Mouse (Mus musculus) midbrain, embryonic 11.5 days (tissue): ENCODE data around the gene Tmem26. TPM values are rescaled to one million over a fixed set of nuclear protein-coding genes. Genes with fewer than 3 reads are reported as not detected.

Experiments used
- ATAC-seq: fragments of 200-750 bp; cut with Nextera tagmentation; 2 replicates; pipeline ENCODE4 v1.8.0; 2017; ENCODE audit warnings: moderate TSS enrichment, moderate library complexity; ENCODE audit not compliant: low FRiP score
- DNase-seq: peaks from one replicate; pipeline ENCODE4 v3.0.0; 2015; ENCODE audit warnings: low spot score; ENCODE audit errors: missing footprints
- H3K27ac ChIP-seq: fragments of 300-500 bp; sonication (generic); 2 replicates; pipeline ENCODE4 v1.5.1; 2014; ENCODE audit warnings: low read depth, low read length
- H3K27me3 ChIP-seq: fragments of 300-500 bp; sonication (generic); 2 replicates; pipeline ENCODE4 v1.6.1; 2014; ENCODE audit warnings: mild to moderate bottlenecking, low read length, moderate library complexity, mixed read lengths; ENCODE audit not compliant: control insufficient read depth, insufficient read depth
- H3K36me3 ChIP-seq: fragments of 300-500 bp; sonication (generic); 2 replicates; pipeline ENCODE4 v1.6.1; 2014; ENCODE audit warnings: mild to moderate bottlenecking, low read length, moderate library complexity, mixed read lengths; ENCODE audit not compliant: control insufficient read depth, insufficient read depth
- H3K4me1 ChIP-seq: fragments of 300-500 bp; sonication (generic); 2 replicates; pipeline ENCODE4 v1.6.1; 2014; ENCODE audit warnings: low read length; ENCODE audit not compliant: control insufficient read depth, insufficient read depth
- H3K4me2 ChIP-seq: fragments of 300-500 bp; sonication (generic); 2 replicates; pipeline ENCODE4 v1.6.1; 2014; ENCODE audit warnings: mild to moderate bottlenecking, moderate library complexity
- H3K4me3 ChIP-seq: fragments of 300-500 bp; sonication (generic); 2 replicates; pipeline ENCODE4 v1.5.1; 2014; ENCODE audit warnings: low read depth, low read length
- H3K9ac ChIP-seq: fragments of 300-500 bp; sonication (generic); 2 replicates; pipeline ENCODE4 v1.6.1; 2014; ENCODE audit warnings: low read length
- H3K9me3 ChIP-seq: fragments of 300-500 bp; sonication (generic); 2 replicates; pipeline ENCODE4 v1.6.1; 2016; ENCODE audit warnings: low read length; ENCODE audit not compliant: control insufficient read depth
- WGBS: fragments of 180-500 bp; shearing (Covaris S2); extraction: QIAGEN DNeasy Blood & Tissue Kit; methylation state at CpG from one replicate; pipeline ENCODE4 v1.1.7; 2014; 5-methylcytosine and 5-hydroxymethylcytosine counted together
- polyA plus RNA-seq: library from polyadenylated mRNA; unstranded; fragments of >200 nt; fragmentation: Nextera tagmentation; extraction: Ambion mirVana; gene quantifications from 2 replicates; pipeline ENCODE4 v1.2.1, GENCODE M21; 2014

Gene Tmem26
- 2.5 and 2.6 TPM in 2 replicates for polyA plus RNA-seq

DNA sequence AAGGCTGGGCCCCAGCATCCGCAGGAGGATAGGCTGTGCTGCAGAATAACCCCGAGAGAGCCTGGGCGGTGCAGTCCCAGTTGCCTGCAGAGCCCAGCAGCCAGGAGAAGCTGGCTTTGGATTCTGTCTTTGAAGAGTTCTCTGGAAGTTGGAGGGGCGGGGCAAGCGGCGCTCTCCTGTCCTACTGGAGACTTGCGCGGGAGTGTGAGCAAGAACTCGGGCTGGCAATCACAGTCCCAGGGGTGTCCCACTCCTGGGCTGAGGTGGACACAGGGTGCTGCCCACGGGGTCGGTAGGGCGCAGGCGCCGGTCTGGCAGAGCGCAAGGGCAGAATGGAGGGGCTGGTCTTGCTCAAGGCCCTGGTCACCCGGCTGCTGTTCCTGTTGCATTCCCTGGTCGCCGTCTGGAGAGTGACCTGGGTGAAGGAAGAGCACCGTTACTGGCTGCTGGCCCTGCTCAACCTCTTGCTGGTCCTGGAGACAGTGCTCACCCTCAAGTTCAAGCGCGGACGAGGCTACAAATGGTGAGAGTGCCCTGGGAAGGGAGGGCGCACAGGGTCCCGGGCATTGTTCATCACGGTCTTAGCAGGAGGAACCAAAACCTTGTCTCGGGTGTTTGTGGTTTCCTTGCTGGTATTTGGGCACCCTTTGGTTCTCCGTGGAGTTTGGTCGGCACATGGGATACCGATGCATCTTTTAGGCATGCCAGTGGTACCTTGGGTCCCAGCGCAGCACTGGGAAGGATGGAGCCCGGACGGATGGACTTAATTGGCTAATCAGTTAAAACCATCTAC, at the start of gene Tmem26:
Gene Tmem26 (plus strand): TSS at position 79 of the 793 bp plus-strand sequence.
- DNase-seq, result peak; percentile 93
- peak within 1 kb of the TSS; percentile 41 for H3K9ac ChIP-seq
- H3K9me3 ChIP-seq, result no peaks in the 10 kb centered on the region
- H3K4me3 ChIP-seq, result peak within 1 kb of the TSS; percentile 38
- H3K27ac ChIP-seq, result no peak within 1 kb of the TSS
- 1% methylated on average over 32 of the region's 32 CpGs for WGBS
- no peaks in the 10 kb centered on the region for H3K36me3 ChIP-seq
- H3K4me1 ChIP-seq, result 0 out of 2 replicates have a peak, but pooled peaks cover 2% of the 10 kb centered on the region
- peak; percentile 79 for ATAC-seq
- peaks cover 2% of the 10 kb centered on the region; the same call in 1 of the 2 replicates for H3K27me3 ChIP-seq
- H3K4me2 ChIP-seq, result peak within 1 kb of the TSS; percentile 68

DNA sequence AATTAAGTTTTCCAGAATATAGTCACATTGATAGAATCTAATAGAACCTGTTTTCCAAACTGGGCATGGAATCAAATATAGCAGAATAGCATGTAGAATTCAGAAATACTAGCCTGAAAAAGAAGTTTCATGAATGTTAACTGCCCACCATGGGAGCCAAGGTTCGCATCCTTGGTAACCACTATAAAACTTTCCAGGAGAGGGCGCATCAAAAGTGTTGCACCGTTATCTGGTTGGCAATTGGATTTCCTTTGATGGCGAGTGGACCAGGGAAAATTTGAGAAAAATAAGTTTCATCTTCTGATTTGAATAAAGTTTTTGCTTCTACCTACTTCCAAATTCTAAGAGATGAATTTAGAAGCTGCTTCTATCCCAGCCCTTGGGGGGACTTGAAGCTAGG, 44.8 kb upstream of the Tmem26 start:
- no peaks in the 10 kb centered on the region for H3K36me3 ChIP-seq
- no peak for ATAC-seq
- H3K9me3 ChIP-seq, result no peaks in the 10 kb centered on the region
- no peak overlapping the region for H3K4me2 ChIP-seq
- H3K4me3 ChIP-seq, result no peak overlapping the region
- H3K4me1 ChIP-seq, result no peaks in the 10 kb centered on the region
- no peak for DNase-seq
- no peaks in the 10 kb centered on the region for H3K27me3 ChIP-seq
- no peak overlapping the region for H3K27ac ChIP-seq
- H3K9ac ChIP-seq, result no peak overlapping the region
- WGBS, result 70% methylated on average over 4 of the region's 4 CpGs

DNA sequence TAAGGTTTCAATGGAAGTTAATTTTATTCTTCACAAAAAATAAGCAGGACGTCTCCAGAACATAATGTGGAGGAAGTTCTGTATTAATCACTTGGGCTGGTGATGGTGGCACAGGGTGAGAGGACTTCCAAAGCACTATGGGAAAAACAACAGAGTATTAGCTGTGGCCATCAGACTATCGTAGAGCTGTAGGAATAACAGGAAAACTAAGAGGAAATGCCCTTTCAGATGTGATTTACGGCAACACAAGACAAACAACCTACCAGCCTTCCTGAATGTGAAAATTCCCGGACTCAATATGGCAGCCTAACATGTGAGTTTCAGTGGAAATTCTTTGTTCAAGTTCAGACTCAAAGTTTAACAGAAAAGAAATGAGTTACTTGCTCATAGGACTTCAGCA, 42.2 kb upstream of the Tmem26 start:
- DNase-seq (no peak), ATAC-seq (no peak)
- Histone ChIP-seq H3K4me3 (no peak overlapping the region), H3K9me3 (no peaks in the 10 kb centered on the region), H3K27me3 (no peaks in the 10 kb centered on the region), H3K9ac (no peak overlapping the region), H3K4me1 (no peaks in the 10 kb centered on the region), H3K27ac (no peak overlapping the region), H3K4me2 (no peak overlapping the region), H3K36me3 (no peaks in the 10 kb centered on the region)
- 82% methylated on average over 4 of the region's 4 CpGs for WGBS

DNA sequence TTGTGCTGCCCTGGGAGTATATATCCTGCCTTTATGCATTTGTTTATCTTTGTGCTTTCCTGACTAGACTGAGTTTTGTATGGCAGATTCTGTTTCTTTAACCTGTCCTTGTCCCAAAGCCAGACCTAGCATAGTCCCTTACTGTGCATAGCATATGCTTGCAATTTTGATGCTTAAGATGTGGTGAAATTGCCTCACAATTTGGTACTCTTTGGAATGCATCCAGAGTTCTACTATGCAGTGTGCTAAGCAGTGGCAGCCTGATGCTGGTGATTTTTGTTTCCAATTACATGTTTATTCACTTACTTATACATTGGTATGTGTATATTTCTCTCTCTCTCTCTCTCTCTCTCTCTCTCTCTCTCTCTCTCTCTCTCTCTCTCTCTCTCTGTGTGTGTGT, 37.9 kb upstream of the Tmem26 start:
- Histone ChIP-seq H3K4me1 (no peaks in the 10 kb centered on the region), H3K4me2 (no peak overlapping the region), H3K9me3 (no peaks in the 10 kb centered on the region), H3K36me3 (no peaks in the 10 kb centered on the region), H3K27ac (no peak overlapping the region), H3K9ac (no peak overlapping the region), H3K27me3 (no peaks in the 10 kb centered on the region), H3K4me3 (no peak overlapping the region)
- DNase-seq (no peak), ATAC-seq (no peak)

DNA sequence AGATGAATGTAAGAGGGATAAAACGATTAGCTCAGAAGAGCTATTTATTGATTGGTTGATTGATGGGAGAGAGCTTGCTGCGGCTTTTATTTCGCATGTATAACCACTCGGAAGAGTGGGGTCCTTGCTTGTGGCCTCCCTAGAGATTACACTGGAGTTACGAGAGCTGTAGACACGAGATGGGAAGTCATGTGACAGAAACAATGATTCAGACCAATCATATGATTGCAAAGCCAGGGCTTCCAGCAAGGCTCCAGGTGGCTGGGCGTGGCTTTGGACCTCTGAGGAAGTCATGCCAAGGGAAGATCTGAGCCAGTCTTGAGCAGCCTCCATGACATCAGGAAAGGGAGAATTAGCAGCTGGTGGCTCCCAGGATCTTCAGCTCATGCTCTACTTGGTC, 32.3 kb upstream of the Tmem26 start:
- WGBS, result 86% methylated on average over 7 of the region's 7 CpGs
- H3K4me2 ChIP-seq, result no peak overlapping the region
- H3K4me3 ChIP-seq, result no peak overlapping the region
- no peaks in the 10 kb centered on the region for H3K9me3 ChIP-seq
- no peaks in the 10 kb centered on the region for H3K27me3 ChIP-seq
- H3K36me3 ChIP-seq, result no peaks in the 10 kb centered on the region
- ATAC-seq (no peak), DNase-seq (no peak)
- no peak overlapping the region for H3K9ac ChIP-seq
- no peaks in the 10 kb centered on the region for H3K4me1 ChIP-seq
- no peak overlapping the region for H3K27ac ChIP-seq

DNA sequence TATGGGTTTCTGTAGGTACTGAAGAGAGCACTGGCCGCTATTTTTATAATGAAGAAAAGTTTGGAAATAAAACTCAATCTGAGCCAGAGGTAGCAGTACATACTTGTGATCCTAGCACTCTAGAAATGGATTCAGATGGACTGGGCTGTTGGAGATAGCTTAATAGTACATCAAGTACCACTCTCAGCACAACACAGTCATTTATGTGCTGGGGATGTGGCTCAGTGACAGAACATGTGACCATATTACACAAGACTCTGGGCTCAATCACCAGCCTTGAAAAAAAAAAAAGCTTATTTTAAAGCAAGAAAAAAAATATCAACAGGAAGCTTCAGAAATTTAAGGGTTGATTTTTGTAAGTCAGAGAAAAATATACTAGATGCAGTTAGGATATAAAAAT, 31.0 kb upstream of the Tmem26 start:
- no peak for DNase-seq
- Histone ChIP-seq H3K27me3 (no peaks in the 10 kb centered on the region), H3K4me3 (no peak overlapping the region), H3K36me3 (no peaks in the 10 kb centered on the region), H3K9ac (no peak overlapping the region), H3K4me2 (no peak overlapping the region), H3K27ac (no peak overlapping the region), H3K9me3 (no peaks in the 10 kb centered on the region), H3K4me1 (no peaks in the 10 kb centered on the region)
- WGBS, result 89% methylated on average over 1 of the region's 1 CpGs
- no peak for ATAC-seq

DNA sequence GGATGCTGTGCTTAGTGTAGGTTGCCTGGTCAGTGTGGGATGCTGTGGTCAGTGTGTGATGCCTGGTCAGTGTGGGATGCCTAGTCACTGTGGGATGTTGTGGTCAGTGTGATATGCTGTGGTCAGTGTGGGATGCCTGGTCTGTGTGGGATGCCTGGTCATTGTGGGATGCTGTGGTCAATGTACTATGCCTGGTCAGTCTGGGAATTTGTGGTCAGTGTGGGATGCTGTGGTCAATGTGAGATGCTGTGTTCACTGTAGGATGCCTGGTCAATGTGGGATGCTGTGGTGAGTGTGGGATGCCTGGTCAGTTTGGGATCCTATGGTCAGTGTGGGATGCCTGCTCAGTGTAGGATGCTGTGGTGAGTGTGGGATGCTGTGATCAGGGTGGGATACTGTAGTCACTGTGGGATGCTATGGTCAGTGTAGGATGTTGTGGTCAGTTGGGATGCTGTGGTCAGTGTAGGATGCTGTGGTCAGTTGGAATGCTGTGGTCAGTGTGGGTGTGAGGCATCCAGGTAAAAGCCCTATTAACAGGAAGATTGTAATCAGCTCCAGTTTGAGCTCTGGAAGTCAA, 27.6 kb upstream of the Tmem26 start:
- no peak overlapping the region for H3K4me3 ChIP-seq
- no peak for ATAC-seq
- H3K27ac ChIP-seq, result no peak overlapping the region
- no peaks in the 10 kb centered on the region for H3K9me3 ChIP-seq
- no peaks in the 10 kb centered on the region for H3K4me1 ChIP-seq
- H3K9ac ChIP-seq, result no peak overlapping the region
- no peaks in the 10 kb centered on the region for H3K36me3 ChIP-seq
- DNase-seq, result no peak
- H3K27me3 ChIP-seq, result no peaks in the 10 kb centered on the region
- no peak overlapping the region for H3K4me2 ChIP-seq

DNA sequence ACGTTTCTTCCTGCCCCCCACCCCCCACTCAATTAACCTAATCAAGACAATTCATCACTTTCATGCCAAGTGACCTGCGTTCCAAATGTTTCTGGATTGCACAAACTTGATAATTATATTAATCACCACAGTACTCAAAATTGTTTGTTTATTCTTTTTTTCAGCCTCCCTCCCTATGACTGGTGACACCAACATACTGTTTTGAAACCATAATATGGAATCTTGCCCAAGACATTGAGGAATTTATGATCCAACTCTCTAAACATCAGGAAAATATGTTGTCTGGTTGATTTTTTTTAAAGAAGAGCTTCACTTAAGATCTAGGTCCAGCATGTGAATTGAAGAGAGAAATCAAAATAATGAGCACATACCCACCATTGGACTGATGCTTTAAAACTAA, 19.2 kb upstream of the Tmem26 start:
- no peak overlapping the region for H3K4me3 ChIP-seq
- ATAC-seq (no peak), DNase-seq (no peak)
- H3K9ac ChIP-seq, result no peak overlapping the region
- H3K27ac ChIP-seq, result no peak overlapping the region
- no peaks in the 10 kb centered on the region for H3K9me3 ChIP-seq
- H3K36me3 ChIP-seq, result no peaks in the 10 kb centered on the region
- WGBS, result 80% methylated on average over 2 of the region's 2 CpGs
- H3K4me1 ChIP-seq, result no peaks in the 10 kb centered on the region
- no peaks in the 10 kb centered on the region for H3K27me3 ChIP-seq
- no peak overlapping the region for H3K4me2 ChIP-seq

DNA sequence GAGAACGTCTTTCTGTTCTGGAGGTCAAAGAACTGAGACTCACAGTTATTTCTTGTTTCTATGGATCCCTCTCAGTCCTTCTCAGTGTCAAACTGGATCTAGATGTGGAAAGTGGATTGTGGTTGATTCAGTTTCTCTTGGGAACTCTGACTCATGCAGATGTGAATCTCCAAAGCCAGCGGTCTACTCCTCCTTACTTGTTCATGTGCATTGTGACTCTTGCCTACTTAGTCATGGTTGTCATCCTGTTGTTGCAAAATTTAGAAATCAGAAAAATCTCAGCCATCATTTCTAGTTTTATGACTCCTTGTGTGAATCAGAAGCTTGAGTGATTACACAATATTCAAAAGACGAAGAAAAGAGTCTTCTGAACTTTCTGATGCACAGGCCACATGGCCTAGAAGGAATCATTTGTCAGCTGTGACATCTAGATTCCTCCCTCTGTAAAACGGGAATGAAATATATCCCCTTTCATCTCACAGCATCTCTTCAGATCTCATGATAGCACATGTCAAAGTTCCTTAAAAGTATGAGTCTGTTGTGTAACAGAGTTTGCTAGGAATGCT, 17.9 kb upstream of the Tmem26 start:
- Histone ChIP-seq H3K9me3 (no peaks in the 10 kb centered on the region), H3K36me3 (no peaks in the 10 kb centered on the region), H3K4me1 (no peaks in the 10 kb centered on the region), H3K4me3 (no peak overlapping the region), H3K27me3 (no peaks in the 10 kb centered on the region), H3K27ac (no peak overlapping the region), H3K9ac (no peak overlapping the region), H3K4me2 (no peak overlapping the region)
- DNase-seq (no peak), ATAC-seq (no peak)
- 89% methylated on average over 4 of the region's 4 CpGs for WGBS
